In genomic region chr9:53705491-53705991, GRCm38 (mm10) we compare ENCODE assay signal across 8 mouse cellular contexts. TPM values are rescaled to one million over a fixed set of nuclear protein-coding genes. Genes with fewer than 3 reads are reported as not detected.
DNase-seq lines count a peak whose midpoint lies in the region; ATAC-seq and TF ChIP-seq lines count a peak whose summit lies in the region.

No protein-coding gene starts in this region.

- H3K4me3 ChIP-seq in heart, embryonic 12.5 days: peak overlapping the region; percentile 51
- peak overlapping the region; percentile 55 for H3K4me3 ChIP-seq in left cerebral cortex, adult 2 months
- peak overlapping the region; percentile 69 for H3K4me3 ChIP-seq in small intestine, adult 2 months (ENCODE audit: low read depth, low read length)

- TF ChIP-seq CTCF in left cerebral cortex, adult 2 months (IDR thresholded peaks at IDR 0.05): no peak
- no peak for TF ChIP-seq CTCF in small intestine, adult 2 months (IDR thresholded peaks at IDR 0.05; ENCODE audit: extremely low read depth, insufficient read length, insufficient replicate concordance, low read depth, low read length)

- TF ChIP-seq POLR2A in small intestine, adult 2 months (IDR thresholded peaks at IDR 0.05; ENCODE audit: low read depth, low read length): no peak

- WGBS in heart, embryonic 12.5 days: 0% methylated on average over 28 of the region's 28 CpGs
- 2% methylated on average over 28 of the region's 28 CpGs for WGBS in small intestine, adult 2 months

- peaks cover 13% of the 10 kb centered on the region; the same call in 1 of the 2 replicates for H3K4me1 ChIP-seq in heart, embryonic 12.5 days (replicated peaks)
- H3K4me1 ChIP-seq in small intestine, adult 2 months (ENCODE audit: control insufficient read depth, insufficient read depth, insufficient read length, low read length): peaks cover 11% of the 10 kb centered on the region

- no peak overlapping the region for H3K27ac ChIP-seq in heart, embryonic 12.5 days (ENCODE audit: poor library complexity, severe bottlenecking)
- no peak overlapping the region for H3K27ac ChIP-seq in left cerebral cortex, adult 2 months
- peak overlapping the region; percentile 41 for H3K27ac ChIP-seq in small intestine, adult 2 months (ENCODE audit: insufficient read depth, low read depth, low read length)

- peak; percentile 43 for DNase-seq in layer of hippocampus, adult 11-12 months (ENCODE audit: low spot score)
- no peak for DNase-seq in layer of hippocampus, adult 9-10 months (ENCODE audit: low spot score)
- DNase-seq in left cerebral cortex, adult 2 months (ENCODE audit: extremely low spot score in 1 of 2, low spot score in 2 of 2): peak; percentile 25 to 36
- DNase-seq in lung, postnatal 36 days: peak; percentile 15
- DNase-seq in urinary bladder, adult 18-20 months (ENCODE audit: low spot score in 2 of 2): no peak

- no peak overlapping the region for H3K9ac ChIP-seq in heart, embryonic 12.5 days

- H3K27me3 ChIP-seq in heart, embryonic 12.5 days (replicated peaks): no peaks in the 10 kb centered on the region
- peaks cover 16% of the 10 kb centered on the region for H3K27me3 ChIP-seq in small intestine, adult 2 months (ENCODE audit: control insufficient read depth, insufficient read depth, low read length)

- ATAC-seq in common myeloid progenitor, adult 5-6 weeks (replicated peaks; ENCODE audit: low read depth, poor library complexity, severe bottlenecking): peak; percentile 19
- ATAC-seq in heart, embryonic 12.5 days (ENCODE audit: insufficient number of reproducible peaks, low FRiP score): peak; percentile 40

- intact Hi-C loops in left cerebral cortex, adult 2 months (cut with DNase I): no loop called here

- H3K4me2 ChIP-seq in heart, embryonic 12.5 days: peak overlapping the region; percentile 87

- no peaks in the 10 kb centered on the region for H3K9me3 ChIP-seq in heart, embryonic 12.5 days (replicated peaks)

- H3K36me3 ChIP-seq in heart, embryonic 12.5 days: no peaks in the 10 kb centered on the region
- H3K36me3 ChIP-seq in small intestine, adult 2 months (ENCODE audit: control insufficient read depth, insufficient read depth, low read length): no peaks in the 10 kb centered on the region

RNA-seq across cellular contexts. Expression of gene Rab39, which starts 0.5 kb away (rescaled TPM):
- total RNA-seq in common myeloid progenitor, adult 5-6 weeks (2017): 0.55 TPM in 1 of 2 replicates, not detected in the other
- polyA plus RNA-seq in heart, embryonic 12.5 days (2016; fragmentation: Nextera tagmentation; extraction: Ambion mirVana): 0.22 and 0.46 TPM in 2 replicates
- total RNA-seq in left cerebral cortex, adult 2 months (2021): 1 to 10 TPM; 1.8 TPM
- 0.05 TPM in 1 of 2 replicates, not detected in the other for polyA plus RNA-seq in small intestine, adult 2 months (2012; rRNA removed)

RNA-seq across cellular contexts. Expression of gene Cul5, which starts 35.7 kb away (rescaled TPM):
- 62.7 and 67.6 TPM in 2 replicates for total RNA-seq in common myeloid progenitor, adult 5-6 weeks (2017)
- polyA plus RNA-seq in heart, embryonic 12.5 days (2016; fragmentation: Nextera tagmentation; extraction: Ambion mirVana): 34.2 TPM in 2 replicates
- 10 to 100 TPM; 53.3 to 54.2 TPM for total RNA-seq in left cerebral cortex, adult 2 months (2021)
- 1.6 and 2.0 TPM in 2 replicates for polyA plus RNA-seq in small intestine, adult 2 months (2012; rRNA removed)

Comparison
In these comparisons a context has a peak if more than half of its experiments do, and no peak if none do; other contexts are left out.
1. DNase-seq: peak in layer of hippocampus, adult 11-12 months (single experiment), left cerebral cortex, adult 2 months (2 of 2) and lung, postnatal 36 days (single experiment); none in layer of hippocampus, adult 9-10 months (single experiment) and urinary bladder, adult 18-20 months (0 of 2).
2. Peak in every context shown above with its lines, with median percentiles within 50 percentile points of each other: H3K4me3 ChIP-seq.